Mouse (Mus musculus): ENCODE results near the gene Wdr17.

- TF ChIP-seq POLR2A (IDR thresholded peaks at IDR 0.05; ENCODE audit: control insufficient read depth in 1 of 2, insufficient read depth in 1 of 2, low read depth in 1 of 2, low read length in 2 of 2, poor library complexity in 1 of 2) (no peak), CHD2 (IDR thresholded peaks at IDR 0.05; ENCODE audit: low read length) (no peak), CTCF (IDR thresholded peaks at IDR 0.05 in 2 of 3, conservative IDR thresholded peaks at IDR 0.05 in 1 of 3; ENCODE audit: control insufficient read depth in 1 of 3, insufficient read depth in 1 of 3, low read depth in 2 of 3, low read length in 3 of 3, poor library complexity in 1 of 3, severe bottlenecking in 1 of 3) (no peak), MAX (IDR thresholded peaks at IDR 0.05; ENCODE audit: low read length) (no peak), RAD21 (IDR thresholded peaks at IDR 0.05; ENCODE audit: low read depth, low read length) (no peak), KAT2A (conservative IDR thresholded peaks at IDR 0.05; ENCODE audit: low read depth, low read length) (no peak), POLR2AphosphoS5 (IDR thresholded peaks at IDR 0.05; ENCODE audit: borderline replicate concordance, low read depth, low read length) (no peak), EP300 (IDR thresholded peaks at IDR 0.05; ENCODE audit: low read depth in 1 of 2, low read length in 2 of 2) (no peak), TAL1 (IDR thresholded peaks at IDR 0.05; ENCODE audit: low read length) (no peak), NELFE (IDR thresholded peaks at IDR 0.05; ENCODE audit: low read depth, low read length) (no peak), TBP (IDR thresholded peaks at IDR 0.05; ENCODE audit: low read depth, low read length) (no peak), ETS1 (IDR thresholded peaks at IDR 0.05; ENCODE audit: low read depth, low read length) (no peak), SMC3 (IDR thresholded peaks at IDR 0.05; ENCODE audit: low read depth, low read length) (no peak)
These were observed 25.9 kb upstream of the Wdr17 start for GRCm38 (mm10) chr8:54912891-54913290.
